In genomic region chr14:62833036-62833435, GRCm38 (mm10) we compare ENCODE assay signal across 18 mouse cellular contexts.
"Had no signal": no experiment of that assay in that cellular context is flagged by ENCODE, and none has a peak within 500 bp of the region (broad histone marks: within the 10 kb centered on the region; RNA-seq: fewer than 3 reads in every experiment).

No protein-coding gene starts in this region.

- DNase-seq: liver, postnatal 0 days; lung, adult 2 months; lung, postnatal 14 days; lung, postnatal 36 days; right cerebral cortex, postnatal 14 days; thymus, adult 2 months; thymus, postnatal 25 days; thymus, postnatal 4 days had no signal

- H3K27ac ChIP-seq: lung, embryonic 15.5 days; macrophage; midbrain, embryonic 13.5 days; midbrain, embryonic 15.5 days; neural tube, embryonic 12.5 days; stomach, embryonic 15.5 days; stomach, postnatal 0 days had no signal

- H3K36me3 ChIP-seq: lung, embryonic 15.5 days; midbrain, embryonic 13.5 days; midbrain, embryonic 15.5 days; neural tube, embryonic 12.5 days; stomach, embryonic 15.5 days had no signal

- H3K4me2 ChIP-seq: lung, embryonic 15.5 days; midbrain, embryonic 11.5 days; midbrain, embryonic 13.5 days; midbrain, embryonic 15.5 days; neural tube, embryonic 12.5 days; stomach, embryonic 15.5 days had no signal

- H3K27me3 ChIP-seq: lung, embryonic 15.5 days; midbrain, embryonic 13.5 days; midbrain, embryonic 15.5 days; neural tube, embryonic 12.5 days; stomach, embryonic 15.5 days had no signal

- H3K4me3 ChIP-seq: lung, embryonic 15.5 days; megakaryocyte, embryonic 14.5 days; midbrain, embryonic 13.5 days; midbrain, embryonic 15.5 days; neural tube, embryonic 12.5 days; stomach, embryonic 15.5 days had no signal

- H3K9me3 ChIP-seq: lung, embryonic 15.5 days; megakaryocyte, embryonic 14.5 days; midbrain, embryonic 13.5 days; midbrain, embryonic 15.5 days; neural tube, embryonic 12.5 days; stomach, embryonic 15.5 days had no signal

- H3K9ac ChIP-seq: liver, postnatal 0 days; lung, embryonic 15.5 days; midbrain, embryonic 13.5 days; midbrain, embryonic 15.5 days; neural tube, embryonic 12.5 days; stomach, embryonic 15.5 days had no signal

- H3K4me1 ChIP-seq: lung, embryonic 15.5 days; midbrain, embryonic 15.5 days; neural tube, embryonic 12.5 days; stomach, embryonic 15.5 days had no signal

- ATAC-seq: liver, postnatal 0 days; lung, postnatal 0 days; midbrain, embryonic 13.5 days; midbrain, embryonic 15.5 days had no signal
